Mouse (Mus musculus) inflammation-experienced regulatory T-cells, adult 16 weeks (primary cell): ENCODE measurements around the gene Iqcg. TPM values are rescaled to one million over a fixed set of nuclear protein-coding genes. Genes with fewer than 3 reads are reported as not detected.

Experiments
- polyA plus RNA-seq: library from polyadenylated mRNA; unstranded; fragments of 100-300 nt; shearing (Covaris generic); gene quantifications from one replicate; pipeline ENCODE4 v1.2.1, GENCODE M21; 2017

Gene Iqcg
- polyA plus RNA-seq: 0.49 TPM

GRCm38 (mm10) chr16:33056095-33056785, at the start of gene Iqcg, which contains the start of gene Rpl35a:
Gene Iqcg, minus strand, starts transcription at chr16:33056218.
Gene Rpl35a, plus strand, starts transcription at chr16:33056453.

GRCm38 (mm10) chr16:33062024-33062681, 6.1 kb upstream of the Iqcg start, which contains the start of gene Lmln:
Gene Lmln, plus strand, starts transcription at chr16:33062521.

Other genes starting within 250 kb of the Iqcg start
- gene Smbd1, start 245.7 kb downstream of the Iqcg start, polyA plus RNA-seq: not detected
- gene Fyttd1, start 178.7 kb downstream of the Iqcg start, polyA plus RNA-seq: 90.1 TPM
- gene Rubcn, start 178.5 kb downstream of the Iqcg start, polyA plus RNA-seq: 23.0 TPM
- 108 TPM for gene Lrch3, start 142.1 kb downstream of the Iqcg start, polyA plus RNA-seq
- 658 TPM for gene Rpl35a, start 235 bp upstream of the Iqcg start, polyA plus RNA-seq
- 0.38 TPM for gene Lmln, start 6.3 kb upstream of the Iqcg start, polyA plus RNA-seq
- 10.8 TPM for gene Osbpl11, start 128.9 kb upstream of the Iqcg start, polyA plus RNA-seq
- 132 TPM for gene Snx4, start 195.2 kb upstream of the Iqcg start, polyA plus RNA-seq